Mouse (Mus musculus): ENCODE measurements around the gene Dmd. TPM values are rescaled to one million over a fixed set of nuclear protein-coding genes. Genes with fewer than 3 reads are reported as not detected.
"Not testable (repeated sequence)": the region's sequence is repeated elsewhere in the genome, so short reads cannot be mapped to it uniquely, and the experiment has no call there.

Gene Dmd
- polyA plus RNA-seq, 1 experiment from 2014 or later: 21.4 TPM

GRCm38 (mm10) chrX:84062431-84062830, 1113.8 kb downstream of the Dmd start:
- not testable (repeated sequence) for H3K9ac ChIP-seq (ENCODE audit: low read length); H3K4me2 ChIP-seq (ENCODE audit: low read depth); H3K4me1 ChIP-seq (ENCODE audit: control insufficient read depth, insufficient read depth, low read length); H3K27ac ChIP-seq (ENCODE audit: low read depth, low read length); H3K27me3 ChIP-seq (ENCODE audit: control insufficient read depth, insufficient read depth, low read length); H3K4me3 ChIP-seq (ENCODE audit: low read depth, low read length); H3K9me3 ChIP-seq (ENCODE audit: control insufficient read depth, low read length); ATAC-seq (ENCODE audit: insufficient read depth, low FRiP score, low TSS enrichment); H3K36me3 ChIP-seq (ENCODE audit: control insufficient read depth, insufficient read depth, low read length); DNase-seq (ENCODE audit: low spot score)
- WGBS: 94% methylated on average over 3 of the region's 3 CpGs

- Histone ChIP-seq H3K27me3 (ENCODE audit: control insufficient read depth, insufficient read depth, low read length) (no peaks in the 10 kb centered on the region), H3K9me3 (ENCODE audit: control insufficient read depth, low read length) (no peaks in the 10 kb centered on the region), H3K4me2 (ENCODE audit: low read depth) (no peak overlapping the region), H3K4me3 (ENCODE audit: low read depth, low read length) (no peak overlapping the region), H3K9ac (ENCODE audit: low read length) (no peak overlapping the region), H3K4me1 (ENCODE audit: control insufficient read depth, insufficient read depth, low read length) (no peaks in the 10 kb centered on the region), H3K27ac (ENCODE audit: low read depth, low read length) (no peak overlapping the region), H3K36me3 (ENCODE audit: control insufficient read depth, insufficient read depth, low read length) (no peaks in the 10 kb centered on the region)
- WGBS: 65% methylated on average over 2 of the region's 2 CpGs
- DNase-seq (ENCODE audit: low spot score): no peak
- ATAC-seq (ENCODE audit: insufficient read depth, low FRiP score, low TSS enrichment): no peak
Measured at GRCm38 (mm10) chrX:84165872-84166271, 1217.2 kb downstream of the Dmd start.

GRCm38 (mm10) chrX:84241297-84241859, 1292.7 kb downstream of the Dmd start:
- Histone ChIP-seq H3K36me3 (ENCODE audit: control insufficient read depth, insufficient read depth, low read length) (no peaks in the 10 kb centered on the region), H3K9ac (ENCODE audit: low read length) (no peak overlapping the region), H3K4me1 (ENCODE audit: control insufficient read depth, insufficient read depth, low read length) (no peaks in the 10 kb centered on the region), H3K4me2 (ENCODE audit: low read depth) (no peak overlapping the region), H3K27me3 (ENCODE audit: control insufficient read depth, insufficient read depth, low read length) (no peaks in the 10 kb centered on the region), H3K4me3 (ENCODE audit: low read depth, low read length) (no peak overlapping the region), H3K9me3 (ENCODE audit: control insufficient read depth, low read length) (no peaks in the 10 kb centered on the region), H3K27ac (ENCODE audit: low read depth, low read length) (no peak overlapping the region)
- WGBS: 71% methylated on average over 2 of the region's 2 CpGs
- ATAC-seq (ENCODE audit: insufficient read depth, low FRiP score, low TSS enrichment) (no peak), DNase-seq (ENCODE audit: low spot score) (no peak)

GRCm38 (mm10) chrX:84330593-84330992, 1381.9 kb downstream of the Dmd start:
- Histone ChIP-seq H3K9me3 (ENCODE audit: control insufficient read depth, low read length) (no peaks in the 10 kb centered on the region), H3K36me3 (ENCODE audit: control insufficient read depth, insufficient read depth, low read length) (no peaks in the 10 kb centered on the region), H3K4me2 (ENCODE audit: low read depth) (no peak overlapping the region), H3K4me3 (ENCODE audit: low read depth, low read length) (no peak overlapping the region), H3K9ac (ENCODE audit: low read length) (no peak overlapping the region), H3K27ac (ENCODE audit: low read depth, low read length) (no peak overlapping the region), H3K27me3 (ENCODE audit: control insufficient read depth, insufficient read depth, low read length) (no peaks in the 10 kb centered on the region), H3K4me1 (ENCODE audit: control insufficient read depth, insufficient read depth, low read length) (no peaks in the 10 kb centered on the region)
- ATAC-seq (ENCODE audit: insufficient read depth, low FRiP score, low TSS enrichment): no peak
- no peak for DNase-seq (ENCODE audit: low spot score)

- H3K4me2 ChIP-seq (ENCODE audit: low read depth): no peak overlapping the region
- H3K27me3 ChIP-seq (ENCODE audit: control insufficient read depth, insufficient read depth, low read length): no peaks in the 10 kb centered on the region
- WGBS: 94% methylated on average over 1 of the region's 1 CpGs
- DNase-seq (ENCODE audit: low spot score): no peak
- no peaks in the 10 kb centered on the region for H3K9me3 ChIP-seq (ENCODE audit: control insufficient read depth, low read length)
- no peak overlapping the region for H3K4me3 ChIP-seq (ENCODE audit: low read depth, low read length)
- H3K9ac ChIP-seq (ENCODE audit: low read length): no peak overlapping the region
- H3K27ac ChIP-seq (ENCODE audit: low read depth, low read length): no peak overlapping the region
- no peaks in the 10 kb centered on the region for H3K36me3 ChIP-seq (ENCODE audit: control insufficient read depth, insufficient read depth, low read length)
- no peaks in the 10 kb centered on the region for H3K4me1 ChIP-seq (ENCODE audit: control insufficient read depth, insufficient read depth, low read length)
- no peak for ATAC-seq (ENCODE audit: insufficient read depth, low FRiP score, low TSS enrichment)
Measured at GRCm38 (mm10) chrX:84332177-84332576, 1383.5 kb downstream of the Dmd start.

- no peak overlapping the region for H3K9ac ChIP-seq (ENCODE audit: low read length)
- H3K36me3 ChIP-seq (ENCODE audit: control insufficient read depth, insufficient read depth, low read length): no peaks in the 10 kb centered on the region
- H3K4me3 ChIP-seq (ENCODE audit: low read depth, low read length): no peak overlapping the region
- ATAC-seq (ENCODE audit: insufficient read depth, low FRiP score, low TSS enrichment): no peak
- no peak overlapping the region for H3K4me2 ChIP-seq (ENCODE audit: low read depth)
- no peaks in the 10 kb centered on the region for H3K9me3 ChIP-seq (ENCODE audit: control insufficient read depth, low read length)
- H3K27ac ChIP-seq (ENCODE audit: low read depth, low read length): no peak overlapping the region
- no peaks in the 10 kb centered on the region for H3K4me1 ChIP-seq (ENCODE audit: control insufficient read depth, insufficient read depth, low read length)
- DNase-seq (ENCODE audit: low spot score): no peak
- H3K27me3 ChIP-seq (ENCODE audit: control insufficient read depth, insufficient read depth, low read length): no peaks in the 10 kb centered on the region
Measured at GRCm38 (mm10) chrX:84364981-84365380, 1416.3 kb downstream of the Dmd start.

- no peak overlapping the region for H3K9ac ChIP-seq (ENCODE audit: low read length)
- H3K27ac ChIP-seq (ENCODE audit: low read depth, low read length): no peak overlapping the region
- DNase-seq (ENCODE audit: low spot score): no peak
- 89% methylated on average over 4 of the region's 4 CpGs for whole genome bisulfite sequencing
- no peaks in the 10 kb centered on the region for H3K9me3 ChIP-seq (ENCODE audit: control insufficient read depth, low read length)
- no peak for ATAC-seq (ENCODE audit: insufficient read depth, low FRiP score, low TSS enrichment)
- H3K4me1 ChIP-seq (ENCODE audit: control insufficient read depth, insufficient read depth, low read length): no peaks in the 10 kb centered on the region
- no peak overlapping the region for H3K4me2 ChIP-seq (ENCODE audit: low read depth)
- no peak overlapping the region for H3K4me3 ChIP-seq (ENCODE audit: low read depth, low read length)
- H3K36me3 ChIP-seq (ENCODE audit: control insufficient read depth, insufficient read depth, low read length): no peaks in the 10 kb centered on the region
- no peaks in the 10 kb centered on the region for H3K27me3 ChIP-seq (ENCODE audit: control insufficient read depth, insufficient read depth, low read length)
Measured at GRCm38 (mm10) chrX:84435608-84436007, 1486.9 kb downstream of the Dmd start.

GRCm38 (mm10) chrX:84436556-84436955, 1487.9 kb downstream of the Dmd start:
- DNase-seq (ENCODE audit: low spot score) (peak; percentile 10), ATAC-seq (ENCODE audit: insufficient read depth, low FRiP score, low TSS enrichment) (peak; percentile 61; the same call in 1 of the 2 replicates)
- Histone ChIP-seq H3K36me3 (ENCODE audit: control insufficient read depth, insufficient read depth, low read length) (no peaks in the 10 kb centered on the region), H3K4me2 (ENCODE audit: low read depth) (no peak overlapping the region), H3K27me3 (ENCODE audit: control insufficient read depth, insufficient read depth, low read length) (no peaks in the 10 kb centered on the region), H3K4me1 (ENCODE audit: control insufficient read depth, insufficient read depth, low read length) (no peaks in the 10 kb centered on the region), H3K4me3 (ENCODE audit: low read depth, low read length) (no peak overlapping the region), H3K9me3 (ENCODE audit: control insufficient read depth, low read length) (no peaks in the 10 kb centered on the region), H3K9ac (ENCODE audit: low read length) (no peak overlapping the region), H3K27ac (ENCODE audit: low read depth, low read length) (no peak overlapping the region)
- 58% methylated on average over 4 of the region's 4 CpGs for WGBS

GRCm38 (mm10) chrX:84442996-84443395, 1494.3 kb downstream of the Dmd start:
- no peaks in the 10 kb centered on the region for H3K36me3 ChIP-seq (ENCODE audit: control insufficient read depth, insufficient read depth, low read length)
- H3K9me3 ChIP-seq (ENCODE audit: control insufficient read depth, low read length): no peaks in the 10 kb centered on the region
- no peaks in the 10 kb centered on the region for H3K27me3 ChIP-seq (ENCODE audit: control insufficient read depth, insufficient read depth, low read length)
- H3K27ac ChIP-seq (ENCODE audit: low read depth, low read length): no peak overlapping the region
- ATAC-seq (ENCODE audit: insufficient read depth, low FRiP score, low TSS enrichment) (no peak), DNase-seq (ENCODE audit: low spot score) (peak; percentile 8)
- no peak overlapping the region for H3K9ac ChIP-seq (ENCODE audit: low read length)
- no peaks in the 10 kb centered on the region for H3K4me1 ChIP-seq (ENCODE audit: control insufficient read depth, insufficient read depth, low read length)
- 49% methylated on average over 3 of the region's 3 CpGs for WGBS
- no peak overlapping the region for H3K4me2 ChIP-seq (ENCODE audit: low read depth)
- H3K4me3 ChIP-seq (ENCODE audit: low read depth, low read length): no peak overlapping the region
